In the genomic region with DNA sequence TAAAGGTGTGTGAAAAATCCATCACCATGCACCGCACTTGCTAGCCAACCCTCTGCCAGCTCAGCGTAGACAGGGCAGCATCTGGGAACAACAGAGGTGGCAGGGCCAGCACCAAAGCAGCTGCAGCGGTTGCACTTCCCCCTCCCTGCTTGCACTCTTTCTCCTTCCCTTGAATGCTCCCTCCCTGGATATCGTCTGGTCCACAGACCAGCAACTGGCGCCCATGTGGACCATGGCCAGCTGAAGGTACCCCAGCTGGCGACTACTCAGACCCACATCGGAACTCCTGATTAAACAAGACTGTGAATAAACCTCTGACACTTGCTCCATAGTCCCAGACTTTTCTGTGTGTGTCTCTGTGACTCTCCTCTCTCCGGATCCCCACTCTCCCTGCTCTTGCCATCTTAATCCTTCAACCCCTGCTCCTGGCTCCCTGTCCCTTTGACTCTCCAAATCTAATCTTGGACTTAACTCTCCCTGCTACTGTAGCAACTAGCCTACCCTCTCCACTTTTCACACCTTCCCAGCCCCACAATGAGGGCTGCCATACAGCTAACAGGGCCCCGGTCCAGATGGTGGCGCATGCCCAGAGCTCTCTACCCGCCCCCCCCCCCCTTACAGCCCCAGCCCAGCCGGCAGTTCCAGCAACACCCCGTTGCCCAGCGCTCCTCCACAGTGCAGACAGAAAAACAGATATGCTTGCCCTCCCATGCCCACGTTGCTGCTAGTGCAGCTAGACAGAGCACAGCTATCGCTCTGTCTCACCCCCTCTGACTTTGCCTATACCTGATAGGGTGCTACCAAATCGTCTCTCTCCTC, we compare ENCODE assay signal across 8 mouse cellular contexts. TPM values are rescaled to one million over a fixed set of nuclear protein-coding genes. Genes with fewer than 3 reads are reported as not detected.
DNase-seq lines count a peak whose midpoint lies in the region; ATAC-seq and TF ChIP-seq lines count a peak whose summit lies in the region.
"Had no signal": no experiment of that assay in that cellular context is flagged by ENCODE, and none has a peak within 500 bp of the region (broad histone marks: within the 10 kb centered on the region; RNA-seq: fewer than 3 reads in every experiment).

No protein-coding gene starts in this region.

- no peak overlapping the region; the same call in 1 of the 2 replicates for H3K4me3 ChIP-seq in layer of hippocampus, adult 2 months
- no peak overlapping the region for H3K4me3 ChIP-seq in embryonic facial prominence, embryonic 11.5 days (ENCODE audit: low read depth, low read length)
- H3K4me3 ChIP-seq in hindbrain, embryonic 13.5 days, result no peak overlapping the region
- H3K4me3 ChIP-seq in neural tube, embryonic 12.5 days, result no peak overlapping the region
- H3K4me3 ChIP-seq: left cerebral cortex, adult 2 months had no signal

- peak; percentile 8 to 45 for DNase-seq in layer of hippocampus, adult 2 months (ENCODE audit: low spot score in 2 of 2)
- no peak for DNase-seq in layer of hippocampus, adult 8-10 months (ENCODE audit: low spot score in 2 of 2)
- no peak for DNase-seq in embryonic facial prominence, embryonic 11.5 days (ENCODE audit: low spot score)
- no peak for DNase-seq in thymus, postnatal 14 days

- peak; percentile 65; the same call in 1 of the 2 replicates for ATAC-seq in embryonic facial prominence, embryonic 11.5 days (replicated peaks; ENCODE audit: insufficient number of reproducible peaks, low FRiP score, low TSS enrichment, low read depth)
- peak; percentile 75 for ATAC-seq in hindbrain, embryonic 13.5 days (ENCODE audit: low FRiP score)
- ATAC-seq in neural tube, embryonic 12.5 days (ENCODE audit: low FRiP score, low read depth), result 0 out of 2 replicates have a peak, but pooled peaks have one; percentile 29
- ATAC-seq in megakaryocyte, adult 5-6 weeks (ENCODE audit: poor library complexity, severe bottlenecking), result no peak

- no peaks in the 10 kb centered on the region for H3K4me1 ChIP-seq in embryonic facial prominence, embryonic 11.5 days (ENCODE audit: control insufficient read depth, insufficient read depth, low read length)
- H3K4me1 ChIP-seq in hindbrain, embryonic 13.5 days (replicated peaks), result peaks cover 11% of the 10 kb centered on the region; the same call in 1 of the 2 replicates
- peaks cover 8% of the 10 kb centered on the region for H3K4me1 ChIP-seq in neural tube, embryonic 12.5 days

- no peak for TF ChIP-seq CTCF in layer of hippocampus, adult 2 months (conservative IDR thresholded peaks at IDR 0.05)

- H3K9ac ChIP-seq in embryonic facial prominence, embryonic 11.5 days (replicated peaks; ENCODE audit: low read length), result no peak overlapping the region; the same call in 1 of the 2 replicates
- peak overlapping the region; percentile 13; the same call in 1 of the 2 replicates for H3K9ac ChIP-seq in hindbrain, embryonic 13.5 days
- no peak overlapping the region for H3K9ac ChIP-seq in neural tube, embryonic 12.5 days

- H3K4me2 ChIP-seq in embryonic facial prominence, embryonic 11.5 days (ENCODE audit: low read depth, low read length), result no peak overlapping the region
- H3K4me2 ChIP-seq in hindbrain, embryonic 13.5 days, result peak overlapping the region; percentile 36
- H3K4me2 ChIP-seq in neural tube, embryonic 12.5 days (replicated peaks), result peak overlapping the region; percentile 37

- no peaks in the 10 kb centered on the region for H3K9me3 ChIP-seq in embryonic facial prominence, embryonic 11.5 days (replicated peaks; ENCODE audit: control insufficient read depth, low read length)
- H3K9me3 ChIP-seq in hindbrain, embryonic 13.5 days, result no peaks in the 10 kb centered on the region
- no peaks in the 10 kb centered on the region for H3K9me3 ChIP-seq in neural tube, embryonic 12.5 days

- WGBS in embryonic facial prominence, embryonic 11.5 days, result 25% methylated on average over 17 of the region's 17 CpGs
- 18% methylated on average over 17 of the region's 17 CpGs for WGBS in hindbrain, embryonic 13.5 days
- WGBS in neural tube, embryonic 12.5 days, result 23% methylated on average over 17 of the region's 17 CpGs

- H3K27me3 ChIP-seq in embryonic facial prominence, embryonic 11.5 days (ENCODE audit: control insufficient read depth, insufficient read depth, low read length), result no peaks in the 10 kb centered on the region
- H3K27me3 ChIP-seq in hindbrain, embryonic 13.5 days, result no peaks in the 10 kb centered on the region
- H3K27me3 ChIP-seq in neural tube, embryonic 12.5 days (replicated peaks), result no peaks in the 10 kb centered on the region

- H3K27ac ChIP-seq in layer of hippocampus, adult 2 months, result peak overlapping the region; percentile 69
- no peak overlapping the region for H3K27ac ChIP-seq in embryonic facial prominence, embryonic 11.5 days (replicated peaks; ENCODE audit: low read depth, low read length)
- H3K27ac ChIP-seq in hindbrain, embryonic 13.5 days, result peak overlapping the region; percentile 35; the same call in 1 of the 2 replicates
- H3K27ac ChIP-seq in neural tube, embryonic 12.5 days, result no peak overlapping the region
- H3K27ac ChIP-seq: left cerebral cortex, adult 2 months had no signal

- no peaks in the 10 kb centered on the region for H3K36me3 ChIP-seq in embryonic facial prominence, embryonic 11.5 days (replicated peaks; ENCODE audit: control insufficient read depth, insufficient read depth, low read depth, low read length)
- peaks cover 49% of the 10 kb centered on the region for H3K36me3 ChIP-seq in hindbrain, embryonic 13.5 days
- H3K36me3 ChIP-seq in neural tube, embryonic 12.5 days, result peaks cover 19% of the 10 kb centered on the region

RNA-seq across cellular contexts. Expression of a gene that starts 14.2 kb away (rescaled TPM):
- total RNA-seq in layer of hippocampus, adult 2 months (2021), result 10 to 100 TPM; 16.8 to 17.7 TPM
- 10 to 100 TPM; 15.5 to 19.3 (median 17.3) TPM for total RNA-seq in layer of hippocampus, adult 8-10 months (2022)
- 17.9 and 18.1 TPM in 2 replicates for polyA plus RNA-seq in embryonic facial prominence, embryonic 11.5 days (2014; fragmentation: Nextera tagmentation; extraction: Ambion mirVana)
- polyA plus RNA-seq in hindbrain, embryonic 13.5 days (2015; fragmentation: Nextera tagmentation; extraction: Ambion mirVana), result 13.4 and 14.1 TPM in 2 replicates
- 9.4 and 13.1 TPM in 2 replicates for polyA plus RNA-seq in neural tube, embryonic 12.5 days (2016; fragmentation: Nextera tagmentation; extraction: Ambion mirVana)
- 24.1 and 25.4 TPM in 2 replicates for total RNA-seq in megakaryocyte, adult 5-6 weeks (2015)
- total RNA-seq in megakaryocyte, adult 5-6 weeks (2017), result 5.1 TPM in 2 replicates

RNA-seq across cellular contexts. Expression of a gene that starts 18.6 kb away (rescaled TPM):
- 10 to 100 TPM; 14.5 to 17.3 TPM for total RNA-seq in layer of hippocampus, adult 2 months (2021)
- total RNA-seq in layer of hippocampus, adult 8-10 months (2022), result 10 to 100 TPM; 17.1 to 18.2 (median 17.9) TPM
- 2.4 and 2.5 TPM in 2 replicates for polyA plus RNA-seq in embryonic facial prominence, embryonic 11.5 days (2014; fragmentation: Nextera tagmentation; extraction: Ambion mirVana)
- 1.3 and 2.3 TPM in 2 replicates for polyA plus RNA-seq in hindbrain, embryonic 13.5 days (2015; fragmentation: Nextera tagmentation; extraction: Ambion mirVana)
- 1.2 and 1.3 TPM in 2 replicates for polyA plus RNA-seq in neural tube, embryonic 12.5 days (2016; fragmentation: Nextera tagmentation; extraction: Ambion mirVana)
- 55.5 and 58.9 TPM in 2 replicates for total RNA-seq in megakaryocyte, adult 5-6 weeks (2015)
- 154 and 155 TPM in 2 replicates for total RNA-seq in megakaryocyte, adult 5-6 weeks (2017)

RNA-seq across cellular contexts. Expression of a gene that starts 40.8 kb away (rescaled TPM):
- total RNA-seq in layer of hippocampus, adult 2 months (2021), result 100 to 1,000 TPM; 149 to 152 TPM
- total RNA-seq in layer of hippocampus, adult 8-10 months (2022), result 100 to 1,000 TPM; 130 to 173 (median 150) TPM
- polyA plus RNA-seq in embryonic facial prominence, embryonic 11.5 days (2014; fragmentation: Nextera tagmentation; extraction: Ambion mirVana), result 20.1 and 21.9 TPM in 2 replicates
- 42.7 and 43.9 TPM in 2 replicates for polyA plus RNA-seq in hindbrain, embryonic 13.5 days (2015; fragmentation: Nextera tagmentation; extraction: Ambion mirVana)
- polyA plus RNA-seq in neural tube, embryonic 12.5 days (2016; fragmentation: Nextera tagmentation; extraction: Ambion mirVana), result 33.3 and 35.5 TPM in 2 replicates
- total RNA-seq in megakaryocyte, adult 5-6 weeks (2015), result 74.2 and 85.3 TPM in 2 replicates
- total RNA-seq in megakaryocyte, adult 5-6 weeks (2017), result 168 and 169 TPM in 2 replicates

RNA-seq across cellular contexts. Expression of a gene that starts 40.8 kb away (rescaled TPM):
- 10 to 100 TPM in 1 of 2 experiments, 1 to 10 TPM in 1; 9.3 to 11.0 TPM for total RNA-seq in layer of hippocampus, adult 2 months (2021)
- 10 to 100 TPM in 3 of 4 experiments, 1 to 10 TPM in 1; 9.2 to 15.1 (median 13.6) TPM for total RNA-seq in layer of hippocampus, adult 8-10 months (2022)
- polyA plus RNA-seq in embryonic facial prominence, embryonic 11.5 days (2014; fragmentation: Nextera tagmentation; extraction: Ambion mirVana), result 12.7 and 16.7 TPM in 2 replicates
- 29.9 and 33.7 TPM in 2 replicates for polyA plus RNA-seq in hindbrain, embryonic 13.5 days (2015; fragmentation: Nextera tagmentation; extraction: Ambion mirVana)
- 21.6 and 25.9 TPM in 2 replicates for polyA plus RNA-seq in neural tube, embryonic 12.5 days (2016; fragmentation: Nextera tagmentation; extraction: Ambion mirVana)
- total RNA-seq in megakaryocyte, adult 5-6 weeks (2015), result 1.7 and 2.4 TPM in 2 replicates
- 1.1 and 4.9 TPM in 2 replicates for total RNA-seq in megakaryocyte, adult 5-6 weeks (2017)

Comparison
In these comparisons a context has a peak if more than half of its experiments do, and no peak if none do; other contexts are left out.
1. DNase-seq: peak in layer of hippocampus, adult 2 months (2 of 2); none in layer of hippocampus, adult 8-10 months (0 of 2), embryonic facial prominence, embryonic 11.5 days (single experiment) and thymus, postnatal 14 days (single experiment).
2. H3K27ac ChIP-seq: peak in layer of hippocampus, adult 2 months (single experiment) and hindbrain, embryonic 13.5 days (single experiment); none in embryonic facial prominence, embryonic 11.5 days (single experiment) and neural tube, embryonic 12.5 days (single experiment).